Mouse (Mus musculus) E14TG2a.4 (cell line): ENCODE measurements at regions not wholly inside any gene's neighbourhood (a gene's known extent, or its start where the extent isn't known, plus 50 kb on each side); places are given as distances from the start of the nearest gene placed in this dataset.

Source experiments
- CTCF ChIP-seq: conservative IDR thresholded peaks from 2 replicates; pipeline ENCODE4 v1.5.1; 2014; ENCODE audit warnings: low read length
- NANOG ChIP-seq: IDR thresholded peaks from 2 replicates; pipeline ENCODE4 v1.6.1; 2014; ENCODE audit warnings: borderline replicate concordance, low read length, mixed read lengths

DNA sequence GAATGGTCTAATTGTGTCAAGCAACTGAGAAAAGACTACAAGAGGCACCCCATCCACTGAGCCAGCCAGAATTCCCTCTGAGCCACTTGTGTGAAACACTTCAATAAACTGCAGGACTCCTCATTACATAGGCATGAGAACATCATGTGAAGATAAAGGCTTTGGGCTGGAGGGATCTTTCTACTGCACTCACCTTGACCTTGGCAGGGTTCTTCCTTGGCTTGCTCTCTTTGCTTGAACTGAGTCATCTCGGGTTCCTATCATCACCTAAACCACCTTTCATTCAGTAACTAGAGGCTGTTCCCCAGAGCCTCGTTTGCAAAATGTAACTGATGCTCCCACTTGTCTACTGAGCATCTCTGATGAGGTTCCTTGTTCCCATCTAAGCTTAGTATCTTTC lies 221.4 kb upstream of the Zfp637 start:
- TF ChIP-seq CTCF (no peak), NANOG (no peak)
